Mouse (Mus musculus) heart, adult 2 months (tissue): ENCODE measurements around the gene Adgrl4. TPM values are rescaled to one million over a fixed set of nuclear protein-coding genes. Genes with fewer than 3 reads are reported as not detected.

ENCODE experiments used
- DNase-seq, 2 experiments: peaks; one replicate each; pipeline ENCODE4 v3.0.0; 2021
- H3K27ac ChIP-seq: fragments of 200-600 bp; 2 replicates; pipeline ENCODE4 v1.8.1; 2022
- H3K27me3 ChIP-seq: fragments of 200-500 bp; 2 replicates; pipeline ENCODE4 v1.6.1; 2012; ENCODE audit warnings: mild to moderate bottlenecking, low read length, inconsistent platforms, mixed read lengths; ENCODE audit not compliant: control insufficient read depth, insufficient read depth
- H3K36me3 ChIP-seq: fragments of 200-500 bp; 2 replicates; pipeline ENCODE4 v1.6.1; 2012; ENCODE audit warnings: low read length, inconsistent platforms; ENCODE audit not compliant: control insufficient read depth, insufficient read depth
- H3K4me1 ChIP-seq: fragments of 200-500 bp; 2 replicates; pipeline ENCODE4 v1.6.1; 2011; ENCODE audit warnings: low read length; ENCODE audit not compliant: control insufficient read depth, insufficient read depth
- H3K4me3 ChIP-seq: fragments of 200-600 bp; 2 replicates; pipeline ENCODE4 v1.8.1; 2022
- H3K79me2 ChIP-seq: fragments of 200-500 bp; replicated peaks from 2 replicates; pipeline ENCODE4 v1.6.1; 2012; ENCODE audit warnings: mild to moderate bottlenecking, inconsistent platforms, low read length, moderate library complexity, mixed read lengths; ENCODE audit not compliant: control insufficient read depth, insufficient read depth
- H3K9ac ChIP-seq: fragments of 200-500 bp; 2 replicates; pipeline ENCODE4 v1.6.1; 2012; ENCODE audit warnings: low read depth, mild to moderate bottlenecking, control low read depth, inconsistent platforms, low read length, mixed read lengths
- CTCF ChIP-seq: fragments of 200-600 bp; IDR thresholded peaks from 2 replicates; pipeline ENCODE4 v1.8.1; 2022; ENCODE audit warnings: antibody characterized with exemption, mild to moderate bottlenecking, moderate library complexity
- EP300 ChIP-seq: fragments of 200-500 bp; IDR thresholded peaks from 2 replicates; pipeline ENCODE4 v1.6.1; 2011; ENCODE audit warnings: low read depth, low read length, control low read depth; ENCODE audit not compliant: insufficient read depth
- POLR2A ChIP-seq: fragments of 200-500 bp; IDR thresholded peaks from 2 replicates; pipeline ENCODE4 v1.6.1; 2011; ENCODE audit warnings: mild to moderate bottlenecking, low read depth, low read length, control low read depth; ENCODE audit not compliant: insufficient read depth
- WGBS: fragments of 180-500 bp; shearing (Covaris S2); methylation state at CpG from one replicate; pipeline ENCODE4 v1.1.7; 2018; 5-methylcytosine and 5-hydroxymethylcytosine counted together
- intact Hi-C: fragments of 180-260 bp; cut with DNase I; formaldehyde crosslinking; loops from one replicate; pipeline ENCODE4 v1.15.1; 2025
- polyA plus RNA-seq: library from polyadenylated mRNA; depleted of rRNA; stranded (reverse); fragments of >200 nt; gene quantifications from 2 replicates; pipeline ENCODE4 v1.2.3, GENCODE M21; 2012
- total RNA-seq, 2 experiments: library from RNA; stranded (reverse); gene quantifications; 2 replicates each; pipeline ENCODE4 v1.2.3; 2021

Adgrl4 gene
- total and polyA plus RNA-seq, 3 experiments = 23.9 to 77.3 (median 69.0) TPM

DNA sequence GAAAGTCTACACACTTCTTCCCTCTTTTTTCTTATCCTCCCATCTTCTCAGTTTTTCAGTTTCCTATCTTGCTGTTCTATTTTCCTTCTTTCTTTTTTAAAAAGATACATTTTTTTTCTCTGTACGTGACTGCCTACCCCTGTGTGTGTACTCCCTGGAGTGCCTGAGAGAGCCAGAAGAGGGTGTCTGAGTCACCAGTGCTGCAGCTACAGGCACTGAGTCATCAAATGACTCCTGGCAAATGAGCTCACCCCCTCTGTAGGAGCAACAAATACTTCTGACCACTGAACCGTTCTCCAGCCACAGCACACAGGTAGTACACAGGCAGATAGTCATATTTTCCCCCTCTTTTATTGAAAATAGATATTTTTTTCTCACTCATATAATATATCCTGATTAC is 8.2 kb downstream of the Adgrl4 start:
- Histone ChIP-seq H3K36me3 (peaks cover 27% of the 10 kb centered on the region), H3K27ac (no peak overlapping the region), H3K79me2 (no peaks in the 10 kb centered on the region; the same call in 1 of the 2 replicates), H3K4me1 (peaks cover 5% of the 10 kb centered on the region), H3K27me3 (no peaks in the 10 kb centered on the region), H3K4me3 (no peak overlapping the region), H3K9ac (no peak overlapping the region)
- WGBS = 26% methylated on average over 2 of the region's 2 CpGs
- TF ChIP-seq POLR2A (no peak), CTCF (peak; percentile 51), EP300 (no peak)
- DNase-seq = no peak
- intact Hi-C loops = no loop called here

DNA sequence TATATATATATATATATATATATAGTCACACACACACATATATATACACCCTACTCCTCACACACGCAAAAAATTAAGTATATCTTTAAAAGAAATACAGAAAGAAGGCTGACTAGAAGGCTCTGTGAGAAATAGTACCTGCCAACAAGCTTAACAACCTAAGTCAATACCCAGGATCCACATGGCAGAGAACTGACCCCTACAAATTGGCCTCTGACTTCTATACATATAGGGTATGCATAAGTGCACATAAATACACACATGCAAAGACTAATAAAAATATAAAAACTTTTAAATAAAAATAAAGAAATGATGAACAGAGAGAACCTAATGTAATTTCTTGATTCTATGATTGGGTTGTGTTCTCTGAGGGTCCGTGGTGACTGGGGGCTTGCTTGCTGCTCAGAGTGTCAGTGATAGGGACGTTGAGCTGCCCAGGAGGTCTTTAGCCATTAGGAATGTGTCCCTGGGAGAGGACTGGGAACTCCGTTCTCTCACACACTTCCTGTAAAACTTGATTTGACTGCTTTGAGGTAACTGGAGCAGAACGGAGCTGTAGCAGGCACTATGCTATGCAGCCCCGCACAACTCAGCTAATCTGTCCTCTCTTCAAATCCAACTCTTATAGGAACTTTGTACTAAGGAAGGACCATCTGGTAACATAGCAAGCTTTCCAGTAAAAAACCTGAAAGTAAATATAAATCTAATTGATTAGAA is 17.5 kb downstream of the Adgrl4 start:
- Histone ChIP-seq H3K27ac (no peak overlapping the region), H3K9ac (no peak overlapping the region), H3K79me2 (no peaks in the 10 kb centered on the region; the same call in 1 of the 2 replicates), H3K36me3 (peaks cover 1% of the 10 kb centered on the region), H3K27me3 (no peaks in the 10 kb centered on the region), H3K4me1 (no peaks in the 10 kb centered on the region; the same call in 1 of the 2 replicates), H3K4me3 (no peak overlapping the region)
- TF ChIP-seq POLR2A (no peak), EP300 (no peak), CTCF (no peak)
- no peak for DNase-seq
- intact Hi-C loops = no loop called here
- 45% methylated on average over 6 of the region's 6 CpGs for WGBS

DNA sequence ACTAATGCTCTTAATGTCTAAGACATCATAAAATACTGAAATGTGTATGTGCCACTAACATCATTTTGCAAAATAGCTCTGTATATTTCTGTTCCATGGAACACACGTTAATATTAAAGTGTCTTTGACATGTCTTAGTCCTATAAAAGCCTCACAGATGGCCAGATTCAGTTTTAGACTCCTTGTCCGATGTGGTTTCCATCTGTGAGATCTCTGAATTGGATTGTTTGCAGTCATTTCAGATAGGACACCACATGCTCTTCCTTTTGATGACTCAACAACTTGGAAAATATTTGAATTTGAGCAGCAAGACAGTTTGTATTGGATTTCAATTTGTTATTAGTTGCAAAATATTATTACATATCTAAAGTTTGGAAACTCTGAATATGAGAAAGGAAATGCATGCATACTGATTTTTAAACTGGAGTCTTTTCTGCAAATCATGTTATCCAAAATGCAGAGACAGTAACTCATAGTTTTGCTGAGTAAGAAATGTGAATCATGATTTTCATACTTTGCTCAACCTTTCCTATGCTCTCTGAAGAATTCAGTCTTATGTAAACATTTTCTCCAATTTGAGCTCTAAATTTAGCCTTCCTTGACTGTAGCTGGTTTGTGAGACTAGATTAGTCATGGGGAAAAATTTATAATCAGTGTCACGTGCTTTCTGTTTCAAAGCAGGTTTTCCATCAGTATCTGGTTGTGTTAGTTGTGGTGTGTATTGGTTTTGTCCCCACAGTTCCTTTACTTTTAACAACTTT is 21.9 kb downstream of the Adgrl4 start:
- no peaks in the 10 kb centered on the region for H3K27me3 ChIP-seq
- H3K4me3 ChIP-seq = no peak overlapping the region
- 49% methylated on average over 3 of the region's 3 CpGs for WGBS
- H3K36me3 ChIP-seq = peaks cover 1% of the 10 kb centered on the region
- TF ChIP-seq EP300 (no peak), POLR2A (no peak), CTCF (no peak)
- no peak overlapping the region for H3K27ac ChIP-seq
- H3K4me1 ChIP-seq = no peaks in the 10 kb centered on the region; the same call in 1 of the 2 replicates
- intact Hi-C loops = no loop called here
- DNase-seq = no peak
- H3K79me2 ChIP-seq = no peaks in the 10 kb centered on the region; the same call in 1 of the 2 replicates
- no peak overlapping the region for H3K9ac ChIP-seq

DNA sequence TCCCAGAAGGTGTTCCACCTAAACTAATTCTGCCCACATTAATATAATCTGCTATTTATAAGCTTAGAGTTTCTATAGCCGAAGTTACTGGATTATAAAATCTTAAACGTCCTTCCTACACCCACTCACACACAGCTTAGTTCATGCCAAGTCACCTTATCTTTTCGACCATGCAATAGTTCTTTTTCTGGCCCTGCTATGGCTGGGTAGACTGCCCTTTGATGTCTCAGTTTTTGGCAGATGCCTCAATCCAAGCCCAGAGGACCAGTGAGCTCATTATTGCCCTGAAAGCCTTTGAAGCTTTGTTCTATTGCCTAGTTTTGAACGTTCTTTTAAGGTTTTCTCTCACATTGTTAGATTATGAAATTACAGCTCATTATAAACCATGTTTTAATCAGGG is 27.5 kb downstream of the Adgrl4 start:
- no peak for DNase-seq
- no peaks in the 10 kb centered on the region; the same call in 1 of the 2 replicates for H3K79me2 ChIP-seq

DNA sequence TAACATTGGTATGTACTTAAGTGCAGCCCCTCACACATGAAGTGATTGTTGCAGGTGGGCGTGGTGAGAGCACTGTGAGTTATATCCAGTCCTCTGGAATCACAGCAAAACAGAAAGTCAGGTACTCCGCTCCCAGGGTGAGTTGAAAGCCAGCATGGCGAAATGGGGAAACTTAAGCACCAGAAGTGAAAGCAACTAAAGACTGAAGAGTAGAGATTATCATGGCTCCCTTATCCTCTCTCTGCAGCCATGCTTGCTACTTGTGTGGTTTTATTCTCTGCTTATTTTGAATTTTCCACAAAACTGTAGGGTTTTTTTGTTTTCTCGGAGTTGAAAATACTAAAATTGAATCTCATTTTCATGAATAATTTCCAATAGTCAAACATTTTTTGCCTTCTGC is 51.2 kb downstream of the Adgrl4 start:
- Histone ChIP-seq H3K27me3 (no peaks in the 10 kb centered on the region), H3K4me1 (no peaks in the 10 kb centered on the region; the same call in 1 of the 2 replicates), H3K9ac (no peak overlapping the region), H3K36me3 (no peaks in the 10 kb centered on the region), H3K27ac (no peak overlapping the region), H3K4me3 (no peak overlapping the region), H3K79me2 (peaks cover 2% of the 10 kb centered on the region; the same call in 1 of the 2 replicates)
- intact Hi-C loops = loop anchor here (5.0 kb wide), 1 partner anchor 47 kb away; no protein-coding TSS in a partner anchor
- DNase-seq = no peak
- WGBS = 90% methylated on average over 4 of the region's 4 CpGs
- TF ChIP-seq POLR2A (no peak), CTCF (no peak), EP300 (no peak)

More for the DNA sequence above, 27.5 kb downstream of the Adgrl4 start:
- intact Hi-C loops = no loop called here
- WGBS = 13% methylated on average over 4 of the region's 4 CpGs
- H3K36me3 ChIP-seq = peaks cover 2% of the 10 kb centered on the region; the same call in 1 of the 2 replicates
- H3K4me1 ChIP-seq = no peaks in the 10 kb centered on the region
- H3K4me3 ChIP-seq = no peak overlapping the region
- H3K27ac ChIP-seq = no peak overlapping the region
- H3K9ac ChIP-seq = no peak overlapping the region
- no peaks in the 10 kb centered on the region for H3K27me3 ChIP-seq
- TF ChIP-seq EP300 = no peak
- no peak for TF ChIP-seq CTCF
- no peak for TF ChIP-seq POLR2A

DNA sequence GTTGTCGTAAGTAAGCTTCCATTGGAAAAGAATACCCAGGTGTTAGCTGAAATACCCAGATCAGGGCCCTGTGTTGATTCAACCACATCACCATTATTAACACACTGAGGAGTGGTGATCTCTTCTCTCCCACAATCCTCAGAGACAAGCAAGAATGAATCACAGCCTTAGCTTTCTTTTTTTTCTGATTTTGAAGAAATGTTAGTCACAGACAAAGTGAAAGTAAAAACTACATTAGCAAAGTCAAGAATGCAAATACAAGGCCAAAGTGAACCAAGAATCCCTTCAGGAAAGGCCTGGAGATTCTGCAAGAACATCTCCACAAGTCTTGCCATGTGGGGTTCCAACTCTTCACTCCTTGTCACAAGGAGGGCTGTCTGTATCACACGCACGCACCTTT is 67.9 kb downstream of the Adgrl4 start:
- Histone ChIP-seq H3K4me1 (no peaks in the 10 kb centered on the region), H3K4me3 (no peak overlapping the region), H3K36me3 (peaks cover 1% of the 10 kb centered on the region; the same call in 1 of the 2 replicates), H3K27ac (no peak overlapping the region), H3K79me2 (no peaks in the 10 kb centered on the region), H3K27me3 (no peaks in the 10 kb centered on the region), H3K9ac (no peak overlapping the region)
- 92% methylated on average over 3 of the region's 3 CpGs for WGBS
- intact Hi-C loops = no loop called here
- no peak for DNase-seq
- TF ChIP-seq EP300 (no peak), CTCF (no peak), POLR2A (no peak)
